Mouse (Mus musculus) frontal cortex, adult (tissue): Measurements from ENCODE around the gene Ugt1a1.

ENCODE experiments used
- ATAC-seq: cut with Nextera tagmentation; 2 replicates; pipeline ENCODE4 v1.9.2; 2017; ENCODE audit warnings: mild to moderate bottlenecking, moderate library complexity, mixed read lengths; ENCODE audit not compliant: low TSS enrichment

Gene Ugt1a1

GRCm38 (mm10) chr1:88234248-88234610 lies 22.5 kb downstream of the Ugt1a1 start:
- no peak for ATAC-seq

- no peak for ATAC-seq
These were observed 22.9 kb downstream of the Ugt1a1 start for GRCm38 (mm10) chr1:88234646-88235045.

GRCm38 (mm10) chr1:88235046-88235893 lies 23.5 kb downstream of the Ugt1a1 start:
- ATAC-seq = no peak

GRCm38 (mm10) chr1:88235894-88236415 lies 24.2 kb downstream of the Ugt1a1 start:
- no peak for ATAC-seq

GRCm38 (mm10) chr1:88237311-88237710 lies 25.6 kb downstream of the Ugt1a1 start:
- no peak for ATAC-seq

- ATAC-seq = no peak
These were observed 27.0 kb downstream of the Ugt1a1 start for GRCm38 (mm10) chr1:88238771-88239170.

- ATAC-seq = no peak
These were observed 28.3 kb downstream of the Ugt1a1 start for GRCm38 (mm10) chr1:88240072-88240471.

GRCm38 (mm10) chr1:88240579-88240978 lies 28.8 kb downstream of the Ugt1a1 start:
- no peak for ATAC-seq

- ATAC-seq = no peak
These were observed 32.1 kb downstream of the Ugt1a1 start for GRCm38 (mm10) chr1:88243861-88244260.

GRCm38 (mm10) chr1:88245881-88246280 lies 34.1 kb downstream of the Ugt1a1 start:
- ATAC-seq = no peak

GRCm38 (mm10) chr1:88246386-88246785 lies 34.6 kb downstream of the Ugt1a1 start:
- ATAC-seq = no peak

GRCm38 (mm10) chr1:88247660-88248059 lies 35.9 kb downstream of the Ugt1a1 start:
- ATAC-seq = no peak

- no peak for ATAC-seq
These were observed 36.9 kb downstream of the Ugt1a1 start for GRCm38 (mm10) chr1:88248658-88249057.

- ATAC-seq = no peak
These were observed 37.8 kb downstream of the Ugt1a1 start for GRCm38 (mm10) chr1:88249596-88249995.

GRCm38 (mm10) chr1:88250023-88250422 lies 38.3 kb downstream of the Ugt1a1 start:
- no peak for ATAC-seq

GRCm38 (mm10) chr1:88253106-88253505 lies 41.3 kb downstream of the Ugt1a1 start:
- ATAC-seq = no peak

- no peak for ATAC-seq
These were observed 41.8 kb downstream of the Ugt1a1 start for GRCm38 (mm10) chr1:88253540-88253939.

GRCm38 (mm10) chr1:88254793-88255465 lies 43.2 kb downstream of the Ugt1a1 start:
- ATAC-seq = no peak

- no peak for ATAC-seq
These were observed 43.7 kb downstream of the Ugt1a1 start for GRCm38 (mm10) chr1:88255466-88255857.

- no peak; the same call in 1 of the 2 replicates for ATAC-seq
These were observed 44.4 kb downstream of the Ugt1a1 start for GRCm38 (mm10) chr1:88255989-88256754.

GRCm38 (mm10) chr1:88256886-88257663 lies 45.3 kb downstream of the Ugt1a1 start:
- no peak for ATAC-seq
